Mouse (Mus musculus): ENCODE measurements around the gene Ccdc122. TPM values are rescaled to one million over a fixed set of nuclear protein-coding genes. Genes with fewer than 3 reads are reported as not detected.

The Ccdc122 gene
- polyA plus RNA-seq, 1 experiment from 2014 or later: 1.3 TPM

- Histone ChIP-seq H3K36me3 (no peaks in the 10 kb centered on the region), H3K4me3 (no peak overlapping the region), H3K4me1 (peaks cover 5% of the 10 kb centered on the region; the same call in 1 of the 2 replicates), H3K27ac (replicated peaks) (no peak overlapping the region; the same call in 1 of the 2 replicates), H3K9ac (replicated peaks) (no peak overlapping the region), H3K9me3 (no peaks in the 10 kb centered on the region), H3K4me2 (replicated peaks) (no peak overlapping the region), H3K27me3 (peaks cover 13% of the 10 kb centered on the region)
- WGBS: 32% methylated on average over 17 of the region's 17 CpGs
- peak; percentile 77; the same call in 1 of the 2 replicates for ATAC-seq (ENCODE audit: low FRiP score, low read depth)
Observed at GRCm38 (mm10) chr14:77141324-77142282, 105.0 kb downstream of the Ccdc122 start.

- H3K9me3 ChIP-seq: no peaks in the 10 kb centered on the region
- H3K4me3 ChIP-seq: no peak overlapping the region
- H3K4me1 ChIP-seq: no peaks in the 10 kb centered on the region
- 87% methylated on average over 4 of the region's 4 CpGs for WGBS
- no peak overlapping the region for H3K4me2 ChIP-seq (replicated peaks)
- peaks cover 8% of the 10 kb centered on the region for H3K27me3 ChIP-seq
- no peaks in the 10 kb centered on the region for H3K36me3 ChIP-seq
- H3K9ac ChIP-seq (replicated peaks): no peak overlapping the region
- H3K27ac ChIP-seq (replicated peaks): no peak overlapping the region
- no peak for ATAC-seq (ENCODE audit: low FRiP score, low read depth)
Observed at GRCm38 (mm10) chr14:77145103-77145502, 108.5 kb downstream of the Ccdc122 start.

- Histone ChIP-seq H3K4me2 (replicated peaks) (no peak overlapping the region), H3K27me3 (no peaks in the 10 kb centered on the region), H3K9me3 (no peaks in the 10 kb centered on the region), H3K27ac (replicated peaks) (no peak overlapping the region), H3K9ac (replicated peaks) (no peak overlapping the region), H3K36me3 (no peaks in the 10 kb centered on the region), H3K4me3 (no peak overlapping the region), H3K4me1 (no peaks in the 10 kb centered on the region)
- WGBS: 85% methylated on average over 1 of the region's 1 CpGs
- ATAC-seq (ENCODE audit: low FRiP score, low read depth): no peak
Observed at GRCm38 (mm10) chr14:77147635-77148034, 111.1 kb downstream of the Ccdc122 start.

GRCm38 (mm10) chr14:77150556-77150955 is 114.0 kb downstream of the Ccdc122 start:
- 75% methylated on average over 6 of the region's 6 CpGs for WGBS

GRCm38 (mm10) chr14:77151431-77151830 is 114.9 kb downstream of the Ccdc122 start:
- 94% methylated on average over 7 of the region's 7 CpGs for WGBS
- Histone ChIP-seq H3K4me1 (peaks cover 8% of the 10 kb centered on the region), H3K27ac (replicated peaks) (no peak overlapping the region), H3K9ac (replicated peaks) (no peak overlapping the region), H3K36me3 (no peaks in the 10 kb centered on the region), H3K27me3 (peaks cover 5% of the 10 kb centered on the region; the same call in 1 of the 2 replicates), H3K9me3 (no peaks in the 10 kb centered on the region), H3K4me3 (no peak overlapping the region), H3K4me2 (replicated peaks) (no peak overlapping the region)
- no peak for ATAC-seq (ENCODE audit: low FRiP score, low read depth)

More at GRCm38 (mm10) chr14:77150556-77150955, 114.0 kb downstream of the Ccdc122 start:
- Histone ChIP-seq H3K9ac (replicated peaks) (no peak overlapping the region), H3K4me1 (peaks cover 2% of the 10 kb centered on the region), H3K27me3 (peaks cover 5% of the 10 kb centered on the region; the same call in 1 of the 2 replicates), H3K9me3 (no peaks in the 10 kb centered on the region), H3K4me2 (replicated peaks) (no peak overlapping the region), H3K4me3 (no peak overlapping the region), H3K36me3 (no peaks in the 10 kb centered on the region), H3K27ac (replicated peaks) (no peak overlapping the region)
- no peak for ATAC-seq (ENCODE audit: low FRiP score, low read depth)

- peak; percentile 92 for ATAC-seq (ENCODE audit: low FRiP score, low read depth)
- H3K4me3 ChIP-seq: peak within 1 kb of the TSS; percentile 83
- WGBS: under 1% methylated on average over 73 of the region's 73 CpGs
- peaks cover 5% of the 10 kb centered on the region; the same call in 1 of the 2 replicates for H3K27me3 ChIP-seq
- H3K9ac ChIP-seq (replicated peaks): peak within 1 kb of the TSS; percentile 91
- peak within 1 kb of the TSS; percentile 91 for H3K4me2 ChIP-seq (replicated peaks)
- no peaks in the 10 kb centered on the region for H3K9me3 ChIP-seq
- H3K36me3 ChIP-seq: no peaks in the 10 kb centered on the region
- H3K27ac ChIP-seq (replicated peaks): peak within 1 kb of the TSS; percentile 94
- peaks cover 25% of the 10 kb centered on the region for H3K4me1 ChIP-seq
Observed at GRCm38 (mm10) chr14:77156222-77156910, 119.8 kb downstream of the Ccdc122 start, which contains the start of gene Enox1. Gene Enox1, plus strand, starts transcription at chr14:77156763.

GRCm38 (mm10) chr14:77156911-77157504 is 120.4 kb downstream of the Ccdc122 start:
- peaks cover 5% of the 10 kb centered on the region; the same call in 1 of the 2 replicates for H3K27me3 ChIP-seq
- ATAC-seq (ENCODE audit: low FRiP score, low read depth): peak; percentile 38
- no peaks in the 10 kb centered on the region for H3K9me3 ChIP-seq
- H3K4me2 ChIP-seq (replicated peaks): peak overlapping the region; percentile 91
- H3K36me3 ChIP-seq: no peaks in the 10 kb centered on the region
- peak overlapping the region; percentile 91 for H3K9ac ChIP-seq (replicated peaks)
- peak overlapping the region; percentile 83 for H3K4me3 ChIP-seq
- peaks cover 25% of the 10 kb centered on the region for H3K4me1 ChIP-seq
- H3K27ac ChIP-seq (replicated peaks): peak overlapping the region; percentile 94
- WGBS: under 1% methylated on average over 56 of the region's 64 CpGs

GRCm38 (mm10) chr14:77157505-77157911 is 120.9 kb downstream of the Ccdc122 start:
- H3K4me1 ChIP-seq: peaks cover 27% of the 10 kb centered on the region
- no peaks in the 10 kb centered on the region for H3K36me3 ChIP-seq
- peak overlapping the region; percentile 91 for H3K9ac ChIP-seq (replicated peaks)
- 1% methylated on average over 31 of the region's 31 CpGs for WGBS
- no peaks in the 10 kb centered on the region for H3K9me3 ChIP-seq
- H3K4me3 ChIP-seq: peak overlapping the region; percentile 83
- ATAC-seq (ENCODE audit: low FRiP score, low read depth): peak; percentile 78
- H3K27ac ChIP-seq (replicated peaks): peak overlapping the region; percentile 94
- H3K4me2 ChIP-seq (replicated peaks): peak overlapping the region; percentile 91
- H3K27me3 ChIP-seq: peaks cover 5% of the 10 kb centered on the region; the same call in 1 of the 2 replicates

GRCm38 (mm10) chr14:77159397-77159796 is 122.8 kb downstream of the Ccdc122 start:
- WGBS: 83% methylated on average over 5 of the region's 5 CpGs
- H3K4me1 ChIP-seq: peaks cover 28% of the 10 kb centered on the region
- no peak for ATAC-seq (ENCODE audit: low FRiP score, low read depth)
- H3K4me2 ChIP-seq (replicated peaks): peak overlapping the region; percentile 91
- H3K27ac ChIP-seq (replicated peaks): 0 out of 2 replicates have a peak overlapping the region, but pooled peaks have one; percentile 39
- peaks cover 5% of the 10 kb centered on the region; the same call in 1 of the 2 replicates for H3K27me3 ChIP-seq
- H3K9me3 ChIP-seq: no peaks in the 10 kb centered on the region
- no peak overlapping the region for H3K4me3 ChIP-seq
- H3K36me3 ChIP-seq: no peaks in the 10 kb centered on the region
- H3K9ac ChIP-seq (replicated peaks): no peak overlapping the region
